Mouse (Mus musculus): Measurements from ENCODE around the gene Ttc26.

GRCm38 (mm10) chr6:38448295-38448694 lies 67.0 kb downstream of the Ttc26 start:
- TF ChIP-seq CTCF (IDR thresholded peaks at IDR 0.05 in 2 of 3, conservative IDR thresholded peaks at IDR 0.05 in 1 of 3; ENCODE audit: control insufficient read depth in 1 of 3, insufficient read depth in 1 of 3, low read depth in 2 of 3, low read length in 3 of 3, poor library complexity in 1 of 3, severe bottlenecking in 1 of 3): no peak
- TF ChIP-seq MAFK (IDR thresholded peaks at IDR 0.05; ENCODE audit: borderline replicate concordance, low read depth, low read length): no peak
- TF ChIP-seq JUND (IDR thresholded peaks at IDR 0.05; ENCODE audit: low read depth, low read length): no peak
- no peak for TF ChIP-seq POLR2A (IDR thresholded peaks at IDR 0.05; ENCODE audit: control insufficient read depth in 1 of 2, insufficient read depth in 1 of 2, low read depth in 1 of 2, low read length in 2 of 2, poor library complexity in 1 of 2)
- TF ChIP-seq CHD1 (IDR thresholded peaks at IDR 0.05; ENCODE audit: low read depth, low read length): no peak
- no peak for TF ChIP-seq ZC3H11A (IDR thresholded peaks at IDR 0.05; ENCODE audit: low read depth, low read length)
- TF ChIP-seq USF1 (IDR thresholded peaks at IDR 0.05; ENCODE audit: low read depth, low read length): no peak
